Mouse (Mus musculus): ENCODE measurements around the gene Gm49321. TPM values are rescaled to one million over a fixed set of nuclear protein-coding genes. Genes with fewer than 3 reads are reported as not detected.
A peak's percentile ranks its signal among the peaks of the same experiment; 100 is the strongest.

Gene Gm49321
- polyA plus RNA-seq, 1 experiment from 2014 or later: 20.9 TPM

DNA sequence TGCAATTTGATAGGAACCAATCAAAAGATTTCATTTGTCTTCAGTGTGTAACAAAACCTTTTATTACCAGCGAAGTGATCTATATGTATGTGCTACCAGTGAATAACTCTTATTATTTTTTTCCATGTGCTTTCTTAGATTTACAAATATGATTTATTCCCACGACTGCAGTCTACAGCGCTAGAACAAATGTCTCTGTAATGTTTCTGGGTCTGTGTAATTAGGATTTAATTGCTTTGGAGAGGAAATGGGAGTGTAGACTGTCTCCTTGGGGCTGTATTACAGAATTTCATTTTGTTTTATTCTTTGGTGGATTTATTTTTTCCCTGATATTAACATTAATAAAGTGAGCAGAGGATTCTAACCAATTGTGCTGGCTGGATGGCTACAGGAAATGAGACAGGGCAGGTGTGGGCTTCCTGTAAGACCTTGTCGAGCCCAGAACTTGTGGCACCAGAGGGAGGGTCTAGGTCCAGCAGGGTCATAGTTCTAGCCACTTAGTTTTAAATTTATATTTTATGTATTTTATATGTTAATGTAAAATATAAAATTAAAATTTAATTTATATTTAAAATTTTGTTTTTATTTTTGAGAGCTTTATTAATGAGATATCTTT, 51.0 kb downstream of the Gm49321 start:
- no peak overlapping the region for H3K4me2 ChIP-seq
- peaks cover 32% of the 10 kb centered on the region for H3K36me3 ChIP-seq
- H3K4me3 ChIP-seq: no peak overlapping the region
- H3K9me3 ChIP-seq: no peaks in the 10 kb centered on the region
- 0 out of 2 replicates have a peak, but pooled peaks cover 4% of the 10 kb centered on the region for H3K27me3 ChIP-seq
- 0 out of 2 replicates have a peak, but pooled peaks cover 4% of the 10 kb centered on the region for H3K4me1 ChIP-seq (replicated peaks)
- 79% methylated on average over 4 of the region's 4 CpGs for WGBS
- no peak overlapping the region for H3K9ac ChIP-seq
- ATAC-seq (ENCODE audit: low FRiP score): 0 out of 2 replicates have a peak, but pooled peaks have one; percentile 40
- H3K27ac ChIP-seq: no peak overlapping the region

DNA sequence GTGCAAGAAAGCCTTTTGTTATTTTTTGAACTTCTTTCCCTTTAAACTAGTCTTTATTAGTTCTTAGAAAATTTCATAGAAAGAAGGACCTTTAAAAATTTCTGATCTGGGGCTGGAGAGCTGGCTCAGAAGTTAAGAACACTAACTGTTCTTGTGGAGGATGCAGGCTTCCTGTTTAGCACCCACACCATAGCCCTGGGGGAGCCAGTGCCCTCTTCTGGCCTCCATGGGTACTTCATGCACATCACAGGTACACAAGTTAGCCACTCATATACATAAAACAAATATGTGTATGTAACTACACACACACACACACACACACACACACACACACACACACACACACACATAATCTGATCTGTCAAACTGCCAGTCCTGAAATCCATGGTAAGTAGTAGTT, 52.1 kb downstream of the Gm49321 start:
- 0 out of 2 replicates have a peak, but pooled peaks cover 8% of the 10 kb centered on the region for H3K27me3 ChIP-seq
- H3K4me3 ChIP-seq: no peak overlapping the region
- no peak overlapping the region for H3K4me2 ChIP-seq
- 0 out of 2 replicates have a peak, but pooled peaks cover 4% of the 10 kb centered on the region for H3K4me1 ChIP-seq (replicated peaks)
- H3K36me3 ChIP-seq: peaks cover 23% of the 10 kb centered on the region
- H3K9ac ChIP-seq: no peak overlapping the region
- ATAC-seq (ENCODE audit: low FRiP score): no peak
- no peak overlapping the region for H3K27ac ChIP-seq
- H3K9me3 ChIP-seq: no peaks in the 10 kb centered on the region

DNA sequence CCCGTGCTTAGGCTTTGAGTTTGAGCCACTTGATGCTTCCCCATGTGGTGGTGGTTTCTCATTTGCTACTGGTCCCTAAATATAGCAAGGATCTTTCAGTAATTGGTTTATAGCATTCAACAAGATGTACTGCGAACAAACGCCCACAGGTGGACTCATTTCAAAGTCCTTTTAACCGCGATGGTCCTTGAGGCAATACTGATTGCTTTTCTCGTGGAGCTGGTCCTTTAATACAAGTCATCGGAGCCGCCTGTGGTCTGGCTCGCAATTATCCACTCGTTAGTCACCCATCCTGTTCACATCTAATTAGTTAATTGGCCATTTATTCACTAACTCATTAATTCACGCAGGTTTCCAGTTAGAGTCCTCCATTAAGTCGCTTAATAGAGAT, 59.4 kb downstream of the Gm49321 start:
- Histone ChIP-seq H3K4me3 (peak overlapping the region; percentile 57), H3K36me3 (no peaks in the 10 kb centered on the region), H3K9me3 (no peaks in the 10 kb centered on the region), H3K4me1 (replicated peaks) (peaks cover 15% of the 10 kb centered on the region), H3K27me3 (peaks cover 32% of the 10 kb centered on the region), H3K9ac (peak overlapping the region; percentile 83), H3K27ac (peak overlapping the region; percentile 86), H3K4me2 (peak overlapping the region; percentile 78)
- ATAC-seq (ENCODE audit: low FRiP score): peak; percentile 45; the same call in 1 of the 2 replicates
- WGBS: 42% methylated on average over 12 of the region's 12 CpGs

DNA sequence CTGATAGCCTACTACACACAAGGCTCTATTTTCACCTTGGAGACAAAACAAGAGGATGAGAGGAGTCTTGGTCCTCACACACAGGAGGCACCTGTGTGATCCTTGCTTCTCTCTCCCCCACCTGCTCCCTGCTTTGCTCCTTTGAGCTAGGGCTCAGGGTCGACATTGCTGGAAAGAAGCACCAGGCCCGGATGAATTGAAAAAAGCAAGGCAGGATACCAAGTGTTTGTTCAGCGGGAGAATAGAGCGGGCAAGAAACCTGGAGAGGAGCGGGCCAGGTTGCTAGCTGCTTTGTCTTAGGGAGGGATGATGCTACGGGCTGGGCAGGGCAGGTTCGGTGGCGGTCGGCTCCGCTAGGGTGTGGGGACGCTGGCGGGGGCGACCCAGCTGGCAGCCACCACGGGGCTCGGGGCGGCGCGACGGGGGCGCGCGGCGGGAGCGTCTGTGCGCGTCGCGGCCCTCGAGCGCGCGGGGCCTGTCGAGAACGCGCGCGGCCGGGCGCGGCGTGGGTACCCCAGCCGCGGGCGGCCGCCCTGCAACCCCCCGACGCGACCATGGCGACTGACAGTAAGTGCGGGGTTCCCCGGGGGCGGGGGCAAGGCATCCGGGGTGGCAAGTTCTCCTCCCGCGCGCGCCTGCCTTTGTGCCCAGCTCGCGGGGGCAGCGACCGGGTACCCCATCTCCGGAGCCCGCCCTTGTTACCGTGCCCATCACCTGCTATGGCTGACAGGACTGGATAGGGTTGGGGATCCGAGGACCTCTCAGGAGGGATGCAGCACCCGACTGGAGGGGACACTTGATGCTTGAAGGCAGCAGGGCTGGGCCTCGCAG, 60.1 kb downstream of the Gm49321 start, which contains the start of gene Syt16:
TSS of gene Syt16 (plus strand) at position 365 of the 831 bp plus-strand sequence.
- Histone ChIP-seq H3K4me1 (replicated peaks) (peaks cover 15% of the 10 kb centered on the region), H3K4me3 (peak within 1 kb of the TSS; percentile 57), H3K27ac (peak within 1 kb of the TSS; percentile 86), H3K9ac (peak within 1 kb of the TSS; percentile 83), H3K9me3 (no peaks in the 10 kb centered on the region), H3K4me2 (peak within 1 kb of the TSS; percentile 78), H3K27me3 (peaks cover 32% of the 10 kb centered on the region), H3K36me3 (no peaks in the 10 kb centered on the region)
- WGBS: under 1% methylated on average over 67 of the region's 67 CpGs
- peak; percentile 89 for ATAC-seq (ENCODE audit: low FRiP score)

DNA sequence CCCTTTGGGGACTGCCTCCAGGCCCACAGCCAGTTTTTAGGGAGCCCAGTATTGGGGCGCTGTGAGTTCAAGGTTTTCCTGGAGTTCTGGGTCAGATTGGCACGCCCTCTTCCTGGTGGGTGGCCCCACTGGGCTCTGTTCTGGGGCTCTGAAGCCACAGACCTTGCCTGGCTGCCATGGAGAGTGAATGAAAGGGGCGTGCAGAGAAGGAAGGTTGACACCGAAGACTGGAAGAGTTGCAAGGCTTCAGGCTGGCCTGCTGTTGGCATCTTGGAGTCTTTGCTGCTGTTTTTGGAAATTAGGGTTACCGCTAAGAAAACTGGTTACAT, 60.6 kb downstream of the Gm49321 start:
- Histone ChIP-seq H3K36me3 (no peaks in the 10 kb centered on the region), H3K9ac (peak overlapping the region; percentile 83), H3K27ac (peak overlapping the region; percentile 86), H3K4me1 (replicated peaks) (peaks cover 15% of the 10 kb centered on the region), H3K27me3 (peaks cover 32% of the 10 kb centered on the region), H3K9me3 (no peaks in the 10 kb centered on the region), H3K4me3 (peak overlapping the region; percentile 57), H3K4me2 (peak overlapping the region; percentile 78)
- no peak; the same call in 1 of the 2 replicates for ATAC-seq (ENCODE audit: low FRiP score)
- WGBS: 22% methylated on average over 5 of the region's 5 CpGs

DNA sequence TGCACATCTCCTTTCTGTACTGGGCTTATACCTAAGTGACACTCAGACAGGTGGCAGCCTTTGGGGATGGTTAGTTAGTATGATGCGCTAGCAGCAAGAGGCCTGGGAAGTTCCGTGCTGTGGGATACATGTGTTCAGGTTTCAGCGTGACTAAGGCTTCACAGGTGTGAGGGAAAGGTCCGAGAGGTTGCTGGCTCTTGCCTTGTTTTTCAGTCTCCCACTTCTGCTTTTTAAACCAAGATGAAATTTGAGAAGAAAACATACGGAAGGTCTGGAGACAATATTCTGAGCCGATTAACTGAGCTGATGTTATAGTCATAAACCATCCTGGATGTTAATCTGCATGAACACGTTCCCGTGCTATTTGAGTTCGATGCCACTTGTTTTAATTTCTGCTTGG, 65.0 kb downstream of the Gm49321 start:
- Histone ChIP-seq H3K9ac (no peak overlapping the region), H3K27me3 (peaks cover 19% of the 10 kb centered on the region), H3K4me3 (no peak overlapping the region), H3K36me3 (no peaks in the 10 kb centered on the region), H3K4me2 (no peak overlapping the region), H3K27ac (no peak overlapping the region), H3K9me3 (no peaks in the 10 kb centered on the region), H3K4me1 (replicated peaks) (peaks cover 6% of the 10 kb centered on the region)
- WGBS: 89% methylated on average over 9 of the region's 9 CpGs
- no peak for ATAC-seq (ENCODE audit: low FRiP score)

DNA sequence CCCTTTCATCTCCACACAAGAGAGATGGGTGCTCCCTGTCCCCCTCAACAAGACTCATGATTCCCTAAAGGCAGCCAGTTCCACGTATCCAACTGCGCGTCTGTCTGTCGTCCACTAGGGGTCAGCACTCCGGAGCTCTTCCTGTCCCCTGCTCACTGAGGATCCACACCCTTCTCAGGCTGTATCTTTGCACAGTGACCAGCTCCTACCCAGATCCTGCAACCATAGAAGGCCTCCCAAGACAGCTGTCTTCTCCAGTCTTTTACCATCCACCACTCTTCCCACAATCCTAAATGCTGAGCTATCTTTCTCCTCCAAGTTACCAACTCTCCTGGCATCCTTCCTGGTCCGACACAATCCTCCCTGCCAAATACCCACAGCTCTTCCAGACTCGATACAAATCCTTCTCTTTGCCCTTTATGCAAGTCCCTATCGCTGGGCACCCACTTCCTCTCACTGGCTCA, 72.0 kb downstream of the Gm49321 start:
- H3K4me1 ChIP-seq (replicated peaks): peaks cover 4% of the 10 kb centered on the region; the same call in 1 of the 2 replicates
- H3K9me3 ChIP-seq: no peaks in the 10 kb centered on the region
- no peak overlapping the region for H3K27ac ChIP-seq
- no peak for ATAC-seq (ENCODE audit: low FRiP score)
- no peak overlapping the region for H3K9ac ChIP-seq
- H3K36me3 ChIP-seq: no peaks in the 10 kb centered on the region
- no peaks in the 10 kb centered on the region for H3K27me3 ChIP-seq
- 28% methylated on average over 8 of the region's 8 CpGs for WGBS
- no peak overlapping the region for H3K4me3 ChIP-seq
- H3K4me2 ChIP-seq: no peak overlapping the region

DNA sequence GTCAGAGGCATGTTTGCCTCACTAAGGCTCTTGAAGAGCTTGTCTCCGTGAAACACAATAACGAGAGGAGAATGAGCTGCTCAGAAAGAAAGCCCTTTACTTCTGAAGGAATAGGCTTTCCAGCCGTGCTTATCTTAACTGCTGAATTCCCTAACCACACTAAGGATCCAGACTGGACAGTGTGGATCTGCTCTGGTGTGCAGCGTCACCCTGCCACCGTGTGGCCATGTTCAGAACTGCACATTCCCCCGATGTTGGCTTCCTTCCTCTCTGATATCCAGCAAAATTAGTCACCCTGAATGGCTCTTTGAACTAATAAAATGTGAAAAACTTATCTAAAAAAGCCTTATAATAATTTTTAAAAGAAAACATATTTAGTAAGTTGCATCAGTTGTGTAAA, 76.3 kb downstream of the Gm49321 start:
- H3K9ac ChIP-seq: no peak overlapping the region
- no peak overlapping the region for H3K27ac ChIP-seq
- 1% methylated on average over 6 of the region's 6 CpGs for WGBS
- no peaks in the 10 kb centered on the region for H3K9me3 ChIP-seq
- peaks cover 4% of the 10 kb centered on the region; the same call in 1 of the 2 replicates for H3K4me1 ChIP-seq (replicated peaks)
- no peak overlapping the region for H3K4me2 ChIP-seq
- ATAC-seq (ENCODE audit: low FRiP score): peak; percentile 79
- H3K36me3 ChIP-seq: no peaks in the 10 kb centered on the region
- no peaks in the 10 kb centered on the region for H3K27me3 ChIP-seq
- no peak overlapping the region for H3K4me3 ChIP-seq

DNA sequence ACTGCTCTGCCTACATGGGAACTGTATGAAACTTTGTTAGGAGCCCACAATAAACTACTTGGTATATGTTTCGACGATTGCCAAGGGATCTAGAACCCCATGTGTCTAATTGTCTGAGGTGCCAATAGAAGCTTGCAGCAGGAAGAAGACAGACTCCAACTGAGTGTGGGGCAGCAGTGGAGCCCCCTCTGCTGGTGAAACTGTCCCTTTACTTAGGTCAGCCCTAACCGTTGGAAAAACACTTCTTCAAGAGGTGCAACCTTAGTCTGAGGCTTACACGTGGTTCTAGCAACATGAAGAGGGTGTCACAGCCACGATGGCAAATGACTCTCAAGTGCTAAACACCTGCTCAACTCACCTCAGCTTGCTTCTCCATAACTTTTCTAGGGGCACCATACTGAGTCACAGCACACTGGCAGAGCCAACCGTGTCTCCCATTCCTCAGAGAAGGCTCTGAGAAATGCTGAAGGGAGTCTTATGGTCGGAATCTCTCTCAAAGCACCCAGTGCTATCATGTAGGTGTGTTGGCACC, 77.4 kb downstream of the Gm49321 start:
- no peak for ATAC-seq (ENCODE audit: low FRiP score)
- no peaks in the 10 kb centered on the region for H3K27me3 ChIP-seq
- WGBS: 67% methylated on average over 7 of the region's 7 CpGs
- H3K9me3 ChIP-seq: no peaks in the 10 kb centered on the region
- peaks cover 4% of the 10 kb centered on the region; the same call in 1 of the 2 replicates for H3K4me1 ChIP-seq (replicated peaks)
- H3K27ac ChIP-seq: no peak overlapping the region
- no peak overlapping the region for H3K4me2 ChIP-seq
- no peaks in the 10 kb centered on the region for H3K36me3 ChIP-seq
- H3K9ac ChIP-seq: no peak overlapping the region
- H3K4me3 ChIP-seq: no peak overlapping the region

DNA sequence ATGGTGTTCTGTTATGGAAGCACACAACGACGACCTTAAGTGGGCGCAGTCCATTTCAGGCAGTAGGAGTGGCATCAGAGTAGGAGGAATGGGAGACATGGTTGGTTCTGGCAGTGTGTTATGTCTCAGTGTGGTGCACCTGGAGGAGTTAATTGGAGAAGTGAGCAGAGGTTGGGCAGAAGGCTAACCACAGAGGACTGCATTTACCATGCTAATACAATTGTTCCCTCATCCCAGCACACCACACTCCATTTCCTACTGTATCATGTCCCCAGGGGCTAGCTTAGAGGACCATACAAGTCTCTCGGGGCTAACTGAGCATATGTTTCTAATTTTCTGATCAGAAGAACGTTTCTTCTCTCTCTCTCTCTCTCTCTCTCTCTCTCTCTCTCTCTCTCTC, 78.0 kb downstream of the Gm49321 start:
- Histone ChIP-seq H3K27ac (no peak overlapping the region), H3K4me1 (replicated peaks) (peaks cover 4% of the 10 kb centered on the region; the same call in 1 of the 2 replicates), H3K9me3 (no peaks in the 10 kb centered on the region), H3K9ac (no peak overlapping the region), H3K4me3 (no peak overlapping the region), H3K36me3 (no peaks in the 10 kb centered on the region), H3K4me2 (no peak overlapping the region), H3K27me3 (no peaks in the 10 kb centered on the region)
- WGBS: 85% methylated on average over 5 of the region's 5 CpGs
- no peak for ATAC-seq (ENCODE audit: low FRiP score)

Data from hindbrain, embryonic 13.5 days (tissue).